Mouse (Mus musculus): ENCODE results near the gene Lrrn3. TPM values are rescaled to one million over a fixed set of nuclear protein-coding genes. Genes with fewer than 3 reads are reported as not detected.

The Lrrn3 gene
- polyA plus RNA-seq, 1 experiment: 0.13 TPM

DNA sequence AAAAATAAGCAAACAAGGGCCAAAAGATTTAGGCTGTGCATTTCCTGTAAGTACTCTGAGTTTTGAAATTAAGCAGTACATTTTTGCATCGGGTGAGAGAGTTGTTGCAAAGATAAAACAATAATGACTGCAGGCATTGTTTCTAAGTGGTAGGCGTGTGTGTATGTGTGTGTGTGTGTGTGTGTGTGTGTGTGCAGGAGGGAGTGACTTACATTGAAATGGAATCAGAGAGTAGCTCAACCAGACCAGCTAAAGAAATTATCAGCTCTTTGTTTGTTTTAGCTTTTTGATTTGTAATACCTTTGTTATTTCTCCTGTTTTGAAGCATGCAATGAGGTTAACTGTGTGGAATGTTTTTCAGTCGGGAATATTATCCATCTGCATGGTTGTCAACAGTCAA, 84.3 kb downstream of the Lrrn3 start:
- no peak for TF ChIP-seq SRF (IDR thresholded peaks at IDR 0.05; ENCODE audit: control insufficient read depth, insufficient read length, low read depth)

More for the DNA sequence above, 84.3 kb downstream of the Lrrn3 start:
- no peaks in the 10 kb centered on the region for H3K79me2 ChIP-seq (ENCODE audit: control insufficient read depth, insufficient read depth)
- no peak overlapping the region for H3ac ChIP-seq (ENCODE audit: control insufficient read depth, insufficient read length)
- H3K27me3 ChIP-seq (ENCODE audit: control insufficient read depth, insufficient read depth, insufficient read length): no peaks in the 10 kb centered on the region
- H3K36me3 ChIP-seq (ENCODE audit: control insufficient read depth, insufficient read depth): no peaks in the 10 kb centered on the region
- no peak overlapping the region for H3K4me2 ChIP-seq (ENCODE audit: low read depth)
- no peak overlapping the region for H3K4me3 ChIP-seq
